Mouse (Mus musculus): Measurements from ENCODE around the gene Il15. TPM values are rescaled to one million over a fixed set of nuclear protein-coding genes. Genes with fewer than 3 reads are reported as not detected.

The Il15 gene
- polyA plus RNA-seq, 1 experiment from 2014 or later = 6.3 TPM

- H3K27me3 ChIP-seq (replicated peaks) = no peaks in the 10 kb centered on the region
- H3K9ac ChIP-seq = no peak overlapping the region
- H3K4me1 ChIP-seq = no peaks in the 10 kb centered on the region
- no peak for ATAC-seq (ENCODE audit: insufficient read depth, low FRiP score, low read depth)
- H3K4me2 ChIP-seq = no peak overlapping the region
- H3K36me3 ChIP-seq = no peaks in the 10 kb centered on the region
- no peaks in the 10 kb centered on the region for H3K9me3 ChIP-seq
- no peak overlapping the region for H3K4me3 ChIP-seq (replicated peaks)
- no peak overlapping the region for H3K27ac ChIP-seq
Observed at GRCm38 (mm10) chr8:82391258-82391657, 11.8 kb downstream of the Il15 start.

- ATAC-seq (ENCODE audit: insufficient read depth, low FRiP score, low read depth) = no peak
- Histone ChIP-seq H3K4me3 (replicated peaks) (no peak overlapping the region), H3K27ac (no peak overlapping the region), H3K4me2 (no peak overlapping the region), H3K9me3 (no peaks in the 10 kb centered on the region), H3K9ac (no peak overlapping the region), H3K36me3 (no peaks in the 10 kb centered on the region), H3K4me1 (no peaks in the 10 kb centered on the region), H3K27me3 (replicated peaks) (no peaks in the 10 kb centered on the region)
- 57% methylated on average over 1 of the region's 1 CpGs for WGBS
Observed at GRCm38 (mm10) chr8:82388356-82388902, 14.6 kb downstream of the Il15 start.

- Histone ChIP-seq H3K4me1 (no peaks in the 10 kb centered on the region), H3K36me3 (no peaks in the 10 kb centered on the region), H3K4me2 (no peak overlapping the region), H3K27ac (no peak overlapping the region), H3K9ac (no peak overlapping the region), H3K27me3 (replicated peaks) (no peaks in the 10 kb centered on the region), H3K9me3 (no peaks in the 10 kb centered on the region), H3K4me3 (replicated peaks) (no peak overlapping the region)
- ATAC-seq (ENCODE audit: insufficient read depth, low FRiP score, low read depth) = no peak
- 22% methylated on average over 1 of the region's 1 CpGs for WGBS
Observed at GRCm38 (mm10) chr8:82387614-82388013, 15.4 kb downstream of the Il15 start.

GRCm38 (mm10) chr8:82385867-82386266 is 17.2 kb downstream of the Il15 start:
- no peak for ATAC-seq (ENCODE audit: insufficient read depth, low FRiP score, low read depth)
- Histone ChIP-seq H3K27ac (no peak overlapping the region), H3K4me3 (replicated peaks) (no peak overlapping the region), H3K9me3 (no peaks in the 10 kb centered on the region), H3K36me3 (no peaks in the 10 kb centered on the region), H3K9ac (no peak overlapping the region), H3K4me1 (no peaks in the 10 kb centered on the region), H3K27me3 (replicated peaks) (no peaks in the 10 kb centered on the region), H3K4me2 (no peak overlapping the region)

- no peak for ATAC-seq (ENCODE audit: insufficient read depth, low FRiP score, low read depth)
- no peak overlapping the region for H3K27ac ChIP-seq
- H3K9ac ChIP-seq = no peak overlapping the region
- no peaks in the 10 kb centered on the region for H3K4me1 ChIP-seq
- H3K4me3 ChIP-seq (replicated peaks) = no peak overlapping the region
- H3K36me3 ChIP-seq = no peaks in the 10 kb centered on the region
- no peaks in the 10 kb centered on the region for H3K27me3 ChIP-seq (replicated peaks)
- WGBS = 38% methylated on average over 11 of the region's 11 CpGs
- no peaks in the 10 kb centered on the region for H3K9me3 ChIP-seq
- no peak overlapping the region for H3K4me2 ChIP-seq
Observed at GRCm38 (mm10) chr8:82384458-82385234, 18.4 kb downstream of the Il15 start.

GRCm38 (mm10) chr8:82383346-82383745 is 19.7 kb downstream of the Il15 start:
- Histone ChIP-seq H3K27ac (no peak overlapping the region), H3K4me1 (no peaks in the 10 kb centered on the region), H3K36me3 (no peaks in the 10 kb centered on the region), H3K4me2 (no peak overlapping the region), H3K27me3 (replicated peaks) (no peaks in the 10 kb centered on the region), H3K9me3 (no peaks in the 10 kb centered on the region), H3K4me3 (replicated peaks) (no peak overlapping the region), H3K9ac (no peak overlapping the region)
- no peak for ATAC-seq (ENCODE audit: insufficient read depth, low FRiP score, low read depth)
- 74% methylated on average over 3 of the region's 3 CpGs for WGBS

- 36% methylated on average over 2 of the region's 2 CpGs for whole genome bisulfite sequencing
- ATAC-seq (ENCODE audit: insufficient read depth, low FRiP score, low read depth) = no peak
- Histone ChIP-seq H3K27ac (no peak overlapping the region), H3K9me3 (no peaks in the 10 kb centered on the region), H3K36me3 (no peaks in the 10 kb centered on the region), H3K27me3 (replicated peaks) (no peaks in the 10 kb centered on the region), H3K4me1 (no peaks in the 10 kb centered on the region), H3K4me2 (no peak overlapping the region), H3K4me3 (replicated peaks) (no peak overlapping the region), H3K9ac (no peak overlapping the region)
Observed at GRCm38 (mm10) chr8:82382316-82382715, 20.7 kb downstream of the Il15 start.

GRCm38 (mm10) chr8:82374470-82374869 is 28.6 kb downstream of the Il15 start:
- Histone ChIP-seq H3K36me3 (no peaks in the 10 kb centered on the region), H3K9ac (no peak overlapping the region), H3K9me3 (no peaks in the 10 kb centered on the region), H3K4me3 (replicated peaks) (no peak overlapping the region), H3K4me1 (no peaks in the 10 kb centered on the region), H3K4me2 (no peak overlapping the region), H3K27me3 (replicated peaks) (no peaks in the 10 kb centered on the region), H3K27ac (no peak overlapping the region)
- 45% methylated on average over 4 of the region's 4 CpGs for WGBS
- ATAC-seq (ENCODE audit: insufficient read depth, low FRiP score, low read depth) = no peak

GRCm38 (mm10) chr8:82372846-82373245 is 30.2 kb downstream of the Il15 start:
- H3K9ac ChIP-seq = no peak overlapping the region
- H3K4me2 ChIP-seq = no peak overlapping the region
- no peak overlapping the region for H3K4me3 ChIP-seq (replicated peaks)
- no peak for ATAC-seq (ENCODE audit: insufficient read depth, low FRiP score, low read depth)
- H3K4me1 ChIP-seq = no peaks in the 10 kb centered on the region
- 85% methylated on average over 6 of the region's 6 CpGs for WGBS
- no peak overlapping the region for H3K27ac ChIP-seq
- H3K9me3 ChIP-seq = no peaks in the 10 kb centered on the region
- H3K27me3 ChIP-seq (replicated peaks) = no peaks in the 10 kb centered on the region
- no peaks in the 10 kb centered on the region for H3K36me3 ChIP-seq

- no peaks in the 10 kb centered on the region for H3K9me3 ChIP-seq
- H3K4me1 ChIP-seq = no peaks in the 10 kb centered on the region
- H3K27me3 ChIP-seq (replicated peaks) = no peaks in the 10 kb centered on the region
- 78% methylated on average over 6 of the region's 6 CpGs for WGBS
- H3K27ac ChIP-seq = no peak overlapping the region
- ATAC-seq (ENCODE audit: insufficient read depth, low FRiP score, low read depth) = no peak
- H3K36me3 ChIP-seq = no peaks in the 10 kb centered on the region
- H3K4me2 ChIP-seq = no peak overlapping the region
- no peak overlapping the region for H3K4me3 ChIP-seq (replicated peaks)
- H3K9ac ChIP-seq = no peak overlapping the region
Observed at GRCm38 (mm10) chr8:82370657-82371056, 32.4 kb downstream of the Il15 start.

- Histone ChIP-seq H3K4me3 (replicated peaks) (no peak overlapping the region), H3K4me1 (no peaks in the 10 kb centered on the region), H3K36me3 (no peaks in the 10 kb centered on the region), H3K4me2 (no peak overlapping the region), H3K9ac (no peak overlapping the region), H3K27me3 (replicated peaks) (no peaks in the 10 kb centered on the region), H3K27ac (no peak overlapping the region), H3K9me3 (no peaks in the 10 kb centered on the region)
- WGBS = 81% methylated on average over 1 of the region's 1 CpGs
- no peak for ATAC-seq (ENCODE audit: insufficient read depth, low FRiP score, low read depth)
Observed at GRCm38 (mm10) chr8:82361061-82361460, 42.0 kb downstream of the Il15 start.

- Histone ChIP-seq H3K36me3 (no peaks in the 10 kb centered on the region), H3K9me3 (no peaks in the 10 kb centered on the region), H3K4me3 (replicated peaks) (no peak overlapping the region), H3K4me2 (no peak overlapping the region), H3K4me1 (no peaks in the 10 kb centered on the region), H3K9ac (no peak overlapping the region), H3K27ac (no peak overlapping the region), H3K27me3 (replicated peaks) (no peaks in the 10 kb centered on the region)
- 80% methylated on average over 2 of the region's 2 CpGs for WGBS
- no peak for ATAC-seq (ENCODE audit: insufficient read depth, low FRiP score, low read depth)
Observed at GRCm38 (mm10) chr8:82356091-82356490, 46.9 kb downstream of the Il15 start.
